ENCODE assay signal across 22 mouse cellular contexts in the genomic region with DNA sequence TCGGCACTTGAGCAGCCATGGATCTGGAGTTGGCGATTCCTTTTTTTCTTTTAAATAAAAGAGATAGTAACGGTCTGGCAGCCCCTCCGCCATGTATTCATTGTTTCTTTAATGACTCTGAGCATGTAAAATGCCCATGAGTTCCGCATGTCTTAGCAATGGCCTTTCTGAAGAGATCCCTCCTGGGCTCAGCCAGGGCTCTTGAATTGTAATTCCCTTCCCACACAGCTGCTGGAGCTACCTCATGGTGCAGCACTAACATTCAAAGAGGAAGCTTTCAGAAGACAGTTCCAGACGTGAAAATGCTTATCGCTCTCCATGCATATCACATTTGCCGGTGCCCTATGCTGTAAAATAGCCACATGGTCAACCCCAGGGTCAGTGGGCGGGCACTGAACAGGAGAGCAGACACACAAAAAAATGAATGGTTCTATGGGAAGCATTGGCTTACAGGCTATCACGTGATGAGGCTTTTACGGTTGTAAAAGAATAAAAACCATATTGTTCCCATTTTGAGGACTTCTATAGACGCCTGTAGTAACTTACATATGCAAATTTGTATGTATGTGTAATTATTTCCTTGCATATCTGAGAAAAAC.
DNase-seq lines count a peak whose midpoint lies in the region; ATAC-seq and TF ChIP-seq lines count a peak whose summit lies in the region.
"Had no signal": no experiment of that assay in that cellular context is flagged by ENCODE, and none has a peak within 500 bp of the region (broad histone marks: within the 10 kb centered on the region; RNA-seq: fewer than 3 reads in every experiment).

No protein-coding gene starts in this region.

- no peaks in the 10 kb centered on the region for H3K36me3 ChIP-seq in hindbrain, embryonic 10.5 days
- no peaks in the 10 kb centered on the region for H3K36me3 ChIP-seq in hindbrain, postnatal 0 days (ENCODE audit: insufficient read depth, low read length)
- no peaks in the 10 kb centered on the region for H3K36me3 ChIP-seq in midbrain, embryonic 12.5 days
- H3K36me3 ChIP-seq in midbrain, embryonic 15.5 days (replicated peaks) = no peaks in the 10 kb centered on the region
- H3K36me3 ChIP-seq in hindbrain, embryonic 14.5 days (replicated peaks; ENCODE audit: control insufficient read depth, insufficient read depth) = no peaks in the 10 kb centered on the region
- no peaks in the 10 kb centered on the region for H3K36me3 ChIP-seq in neural tube, embryonic 13.5 days
- H3K36me3 ChIP-seq: embryonic facial prominence, embryonic 10.5 days had no signal

- ATAC-seq in hindbrain, postnatal 0 days = no peak
- peak; percentile 41; the same call in 1 of the 2 replicates for ATAC-seq in midbrain, embryonic 12.5 days (ENCODE audit: low FRiP score, low read depth)
- no peak for ATAC-seq in midbrain, embryonic 15.5 days (replicated peaks)
- no peak for ATAC-seq in hindbrain, embryonic 14.5 days (ENCODE audit: low FRiP score)
- no peak for ATAC-seq in neural tube, embryonic 13.5 days (ENCODE audit: low read depth)
- ATAC-seq: activated CD4-positive, CD25-positive, alpha-beta regulatory T cell, adult 4 months; forebrain, embryonic 13.5 days; forebrain, postnatal 0 days; inflammation-experienced regulatory T-cells, adult 6 months; Patski had no signal

- H3K27ac ChIP-seq in hindbrain, embryonic 10.5 days = peak overlapping the region; percentile 47; the same call in 1 of the 2 replicates
- H3K27ac ChIP-seq in hindbrain, postnatal 0 days = no peak overlapping the region
- H3K27ac ChIP-seq in midbrain, embryonic 12.5 days (replicated peaks) = no peak overlapping the region
- H3K27ac ChIP-seq in midbrain, embryonic 15.5 days = no peak overlapping the region
- H3K27ac ChIP-seq in hindbrain, embryonic 14.5 days = no peak overlapping the region
- H3K27ac ChIP-seq in neural tube, embryonic 13.5 days (replicated peaks) = no peak overlapping the region
- H3K27ac ChIP-seq: embryonic facial prominence, embryonic 10.5 days; forebrain, embryonic 13.5 days; heart, embryonic 15.5 days had no signal

- H3K4me3 ChIP-seq in hindbrain, embryonic 10.5 days = no peak overlapping the region
- no peak overlapping the region for H3K4me3 ChIP-seq in hindbrain, postnatal 0 days (ENCODE audit: low read length)
- H3K4me3 ChIP-seq in midbrain, embryonic 12.5 days = no peak overlapping the region
- no peak overlapping the region for H3K4me3 ChIP-seq in midbrain, embryonic 15.5 days
- no peak overlapping the region for H3K4me3 ChIP-seq in hindbrain, embryonic 14.5 days (replicated peaks; ENCODE audit: low read length)
- H3K4me3 ChIP-seq in neural tube, embryonic 13.5 days = no peak overlapping the region
- H3K4me3 ChIP-seq: embryonic facial prominence, embryonic 10.5 days; forebrain, embryonic 13.5 days; heart, embryonic 15.5 days had no signal

- no peak for DNase-seq in hindbrain, embryonic 10.5 days (ENCODE audit: low spot score)
- no peak for DNase-seq in hindbrain, postnatal 0 days (ENCODE audit: low spot score)
- no peak for DNase-seq in hindbrain, embryonic 14.5 days (ENCODE audit: low spot score)
- DNase-seq in layer of hippocampus, adult 9-11 months = no peak
- DNase-seq: adrenal gland, postnatal 25 days; cerebellum, adult 2 months; cerebellum, postnatal 10 days; forebrain, postnatal 0 days; gastrocnemius, postnatal 36 days; heart, adult 18-20 months; heart, postnatal 14 days had no signal

- H3K27me3 ChIP-seq in hindbrain, embryonic 10.5 days (ENCODE audit: insufficient read depth, poor library complexity, severe bottlenecking) = no peaks in the 10 kb centered on the region
- no peaks in the 10 kb centered on the region for H3K27me3 ChIP-seq in hindbrain, postnatal 0 days (ENCODE audit: insufficient read depth, low read length)
- no peaks in the 10 kb centered on the region for H3K27me3 ChIP-seq in midbrain, embryonic 12.5 days
- H3K27me3 ChIP-seq in midbrain, embryonic 15.5 days (replicated peaks) = no peaks in the 10 kb centered on the region
- no peaks in the 10 kb centered on the region for H3K27me3 ChIP-seq in hindbrain, embryonic 14.5 days (ENCODE audit: control insufficient read depth, insufficient read depth, low read length)
- no peaks in the 10 kb centered on the region for H3K27me3 ChIP-seq in neural tube, embryonic 13.5 days
- H3K27me3 ChIP-seq: CH12.LX; forebrain, embryonic 13.5 days; heart, embryonic 15.5 days; Patski had no signal

- TF ChIP-seq CTCF in hindbrain, postnatal 0 days (IDR thresholded peaks at IDR 0.05; ENCODE audit: low read depth) = no peak

- no peak overlapping the region for H3K4me2 ChIP-seq in hindbrain, postnatal 0 days (ENCODE audit: low read depth, low read length)
- H3K4me2 ChIP-seq in midbrain, embryonic 12.5 days (replicated peaks) = no peak overlapping the region
- no peak overlapping the region for H3K4me2 ChIP-seq in midbrain, embryonic 15.5 days
- 0 out of 2 replicates have a peak overlapping the region, but pooled peaks have one; percentile 15 for H3K4me2 ChIP-seq in hindbrain, embryonic 14.5 days (replicated peaks)
- peak overlapping the region; percentile 18; the same call in 1 of the 2 replicates for H3K4me2 ChIP-seq in neural tube, embryonic 13.5 days
- H3K4me2 ChIP-seq: forebrain, embryonic 13.5 days; heart, embryonic 11.5 days; heart, embryonic 15.5 days had no signal

- no peaks in the 10 kb centered on the region for H3K9me3 ChIP-seq in hindbrain, embryonic 10.5 days
- no peaks in the 10 kb centered on the region for H3K9me3 ChIP-seq in hindbrain, postnatal 0 days (ENCODE audit: low read length)
- no peaks in the 10 kb centered on the region for H3K9me3 ChIP-seq in midbrain, embryonic 12.5 days
- H3K9me3 ChIP-seq in midbrain, embryonic 15.5 days = no peaks in the 10 kb centered on the region
- H3K9me3 ChIP-seq in hindbrain, embryonic 14.5 days (ENCODE audit: control insufficient read depth, low read length) = no peaks in the 10 kb centered on the region
- no peaks in the 10 kb centered on the region for H3K9me3 ChIP-seq in neural tube, embryonic 13.5 days
- H3K9me3 ChIP-seq: embryonic facial prominence, embryonic 10.5 days; forebrain, embryonic 13.5 days; heart, embryonic 15.5 days had no signal

- 58% methylated on average over 12 of the region's 12 CpGs for WGBS in hindbrain, embryonic 10.5 days
- WGBS in hindbrain, postnatal 0 days = 48% methylated on average over 12 of the region's 12 CpGs
- WGBS in midbrain, embryonic 12.5 days = 67% methylated on average over 12 of the region's 12 CpGs
- 58% methylated on average over 12 of the region's 12 CpGs for WGBS in midbrain, embryonic 15.5 days
- 43% methylated on average over 12 of the region's 12 CpGs for WGBS in hindbrain, embryonic 14.5 days
- 35% methylated on average over 12 of the region's 12 CpGs for WGBS in neural tube, embryonic 13.5 days

- H3K9ac ChIP-seq in hindbrain, postnatal 0 days (replicated peaks; ENCODE audit: low read length) = no peak overlapping the region
- H3K9ac ChIP-seq in midbrain, embryonic 12.5 days (replicated peaks) = no peak overlapping the region
- H3K9ac ChIP-seq in midbrain, embryonic 15.5 days = no peak overlapping the region
- no peak overlapping the region for H3K9ac ChIP-seq in hindbrain, embryonic 14.5 days
- no peak overlapping the region for H3K9ac ChIP-seq in neural tube, embryonic 13.5 days
- H3K9ac ChIP-seq: forebrain, embryonic 13.5 days; forebrain, postnatal 0 days; heart, embryonic 15.5 days had no signal

- H3K4me1 ChIP-seq in hindbrain, embryonic 10.5 days (replicated peaks) = peaks cover 12% of the 10 kb centered on the region
- no peaks in the 10 kb centered on the region for H3K4me1 ChIP-seq in hindbrain, postnatal 0 days (ENCODE audit: insufficient read depth, low read length)
- no peaks in the 10 kb centered on the region for H3K4me1 ChIP-seq in midbrain, embryonic 12.5 days
- no peaks in the 10 kb centered on the region for H3K4me1 ChIP-seq in midbrain, embryonic 15.5 days
- no peaks in the 10 kb centered on the region for H3K4me1 ChIP-seq in hindbrain, embryonic 14.5 days (replicated peaks; ENCODE audit: control insufficient read depth, insufficient read depth, low read length)
- H3K4me1 ChIP-seq in neural tube, embryonic 13.5 days (replicated peaks) = peaks cover 11% of the 10 kb centered on the region
- H3K4me1 ChIP-seq: forebrain, embryonic 13.5 days had no signal

Comparison
In these comparisons a context has a peak if more than half of its experiments do, and no peak if none do; other contexts are left out.
1. H3K4me2 ChIP-seq: peak in hindbrain, embryonic 14.5 days (single experiment) and neural tube, embryonic 13.5 days (single experiment); none in hindbrain, postnatal 0 days (single experiment), midbrain, embryonic 12.5 days (single experiment) and midbrain, embryonic 15.5 days (single experiment).